Mouse (Mus musculus) cerebellum, adult 2 months (tissue): ENCODE data around the gene Parva. TPM values are rescaled to one million over a fixed set of nuclear protein-coding genes. Genes with fewer than 3 reads are reported as not detected.

Experiments
- DNase-seq, 2 experiments: peaks; one replicate each; pipeline ENCODE4 v3.0.0; 2021
- H3K27ac ChIP-seq: fragments of 200-500 bp; 2 replicates; pipeline ENCODE4 v1.5.1; 2012; ENCODE audit warnings: low read length, control low read depth, inconsistent platforms; ENCODE audit not compliant: insufficient read depth
- H3K27me3 ChIP-seq: fragments of 200-500 bp; 2 replicates; pipeline ENCODE4 v1.6.1; 2012; ENCODE audit warnings: inconsistent platforms, mild to moderate bottlenecking, low read length, moderate library complexity; ENCODE audit not compliant: control insufficient read depth, insufficient read depth
- H3K4me1 ChIP-seq: fragments of 200-500 bp; 2 replicates; pipeline ENCODE4 v1.6.1; 2011; ENCODE audit warnings: low read length; ENCODE audit not compliant: control insufficient read depth, insufficient read depth
- H3K4me3 ChIP-seq: fragments of 200-500 bp; replicated peaks from 2 replicates; pipeline ENCODE3; 2011; ENCODE audit warnings: mild to moderate bottlenecking, low read depth, low read length, control low read depth; ENCODE audit not compliant: insufficient read depth
- CTCF ChIP-seq: fragments of 200-500 bp; IDR thresholded peaks from 2 replicates; pipeline ENCODE4 v1.5.1; 2011; ENCODE audit warnings: low read depth, mild to moderate bottlenecking, control low read depth, low read length, moderate library complexity, borderline replicate concordance; ENCODE audit not compliant: insufficient read depth
- POLR2A ChIP-seq: fragments of 200-500 bp; IDR thresholded peaks from 2 replicates; pipeline ENCODE4 v1.6.1; 2011; ENCODE audit warnings: low read length, control low read depth, borderline replicate concordance; ENCODE audit not compliant: insufficient read depth
- WGBS: fragments of 180-500 bp; shearing (Covaris S2); methylation state at CpG from one replicate; pipeline ENCODE4 v1.1.7; 2018; 5-methylcytosine and 5-hydroxymethylcytosine counted together
- polyA plus RNA-seq: library from polyadenylated mRNA; depleted of rRNA; stranded (reverse); fragments of >200 nt; gene quantifications from 2 replicates; pipeline ENCODE4 v1.2.3, GENCODE M21; 2012

Parva gene
- polyA plus RNA-seq, 1 experiment = 67.5 TPM

- no peak for DNase-seq
- H3K27ac ChIP-seq = no peak overlapping the region
- peaks cover 3% of the 10 kb centered on the region; the same call in 1 of the 2 replicates for H3K4me1 ChIP-seq
- H3K4me3 ChIP-seq = no peak overlapping the region
- no peak for TF ChIP-seq POLR2A
- no peak for TF ChIP-seq CTCF
- 53% methylated on average over 11 of the region's 11 CpGs for WGBS
- H3K27me3 ChIP-seq = no peaks in the 10 kb centered on the region
Observed at GRCm38 (mm10) chr7:112390252-112390936, 36.9 kb upstream of the Parva start.

DNA sequence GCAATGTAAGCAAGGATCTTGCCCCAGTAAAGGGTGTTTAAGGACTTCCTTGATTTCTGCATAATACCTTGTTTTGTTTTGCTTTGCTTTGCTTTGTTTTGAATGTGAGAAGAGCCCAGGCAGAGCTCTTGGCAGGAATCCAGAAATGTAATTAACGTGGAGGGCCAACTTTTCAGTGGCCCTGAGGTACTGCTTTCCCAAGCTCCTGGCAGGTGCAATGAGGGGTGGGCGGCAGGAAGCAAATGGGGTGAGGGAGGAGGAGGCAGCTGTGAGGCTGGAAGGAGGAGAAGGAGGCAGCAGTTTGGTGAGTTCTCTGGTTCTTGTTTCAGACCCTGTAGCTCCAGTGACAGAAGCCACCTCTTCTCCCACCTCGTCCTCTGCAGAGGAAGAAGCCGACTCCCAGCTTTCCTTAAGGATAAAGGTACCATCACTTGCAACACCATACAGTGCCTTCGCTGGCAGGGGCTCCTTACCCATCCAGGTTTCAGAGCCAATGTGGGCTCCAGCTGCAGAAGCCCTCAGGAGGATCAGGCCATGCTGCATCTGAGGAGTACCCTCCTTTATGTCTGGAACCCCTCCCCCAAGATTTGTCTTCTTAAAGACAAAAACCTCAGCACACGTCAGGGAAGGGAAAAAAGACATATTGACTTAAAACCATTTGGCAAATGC is 36.2 kb upstream of the Parva start:
- no peaks in the 10 kb centered on the region for H3K27me3 ChIP-seq
- H3K4me3 ChIP-seq = no peak overlapping the region
- no peak for DNase-seq
- 45% methylated on average over 6 of the region's 6 CpGs for WGBS
- TF ChIP-seq POLR2A (no peak), CTCF (no peak)
- peaks cover 3% of the 10 kb centered on the region; the same call in 1 of the 2 replicates for H3K4me1 ChIP-seq
- H3K27ac ChIP-seq = no peak overlapping the region

GRCm38 (mm10) chr7:112397786-112398185 is 29.5 kb upstream of the Parva start:
- no peak for DNase-seq
- no peaks in the 10 kb centered on the region for H3K27me3 ChIP-seq
- H3K4me3 ChIP-seq = no peak overlapping the region
- 92% methylated on average over 3 of the region's 3 CpGs for WGBS
- no peak overlapping the region for H3K27ac ChIP-seq
- TF ChIP-seq POLR2A (no peak), CTCF (no peak)
- no peaks in the 10 kb centered on the region for H3K4me1 ChIP-seq

DNA sequence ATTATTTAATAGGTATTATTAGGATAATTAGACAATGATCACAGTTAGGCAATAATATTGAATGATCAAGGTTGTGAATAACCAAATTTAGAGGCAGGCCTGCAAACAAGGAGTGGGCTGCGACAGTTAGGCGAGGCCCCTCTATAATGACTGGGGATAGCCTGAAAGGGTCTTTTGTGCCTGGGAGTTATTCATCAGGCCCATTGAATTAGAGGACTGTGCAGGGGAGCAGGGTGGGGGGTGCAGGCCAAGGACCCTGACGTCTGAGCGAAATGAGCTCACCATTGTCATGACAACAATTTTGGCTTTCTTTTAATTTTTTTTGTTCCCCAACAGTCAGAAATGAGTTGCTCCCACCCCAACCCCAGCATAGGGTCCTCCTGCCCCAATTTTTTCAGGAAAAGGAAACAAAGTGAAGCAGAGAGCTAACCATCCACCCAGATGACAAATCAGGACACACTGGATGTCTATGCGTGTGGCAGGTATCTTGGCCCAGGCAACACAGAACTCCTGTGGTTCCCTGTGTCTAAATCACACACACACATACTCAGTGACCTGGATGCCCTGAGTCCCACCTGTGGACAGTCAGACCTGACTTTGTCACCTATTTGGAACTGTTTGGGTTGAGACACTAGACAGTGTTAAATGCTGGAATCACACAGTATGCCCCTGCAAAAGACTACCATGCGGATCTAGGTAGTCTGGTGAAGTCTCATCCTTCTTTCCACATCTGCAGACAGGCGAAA is 27.7 kb upstream of the Parva start:
- Histone ChIP-seq H3K4me3 (no peak overlapping the region), H3K27me3 (no peaks in the 10 kb centered on the region), H3K4me1 (no peaks in the 10 kb centered on the region), H3K27ac (no peak overlapping the region)
- TF ChIP-seq CTCF = no peak
- no peak for TF ChIP-seq POLR2A
- no peak for DNase-seq
- WGBS = 81% methylated on average over 7 of the region's 7 CpGs

DNA sequence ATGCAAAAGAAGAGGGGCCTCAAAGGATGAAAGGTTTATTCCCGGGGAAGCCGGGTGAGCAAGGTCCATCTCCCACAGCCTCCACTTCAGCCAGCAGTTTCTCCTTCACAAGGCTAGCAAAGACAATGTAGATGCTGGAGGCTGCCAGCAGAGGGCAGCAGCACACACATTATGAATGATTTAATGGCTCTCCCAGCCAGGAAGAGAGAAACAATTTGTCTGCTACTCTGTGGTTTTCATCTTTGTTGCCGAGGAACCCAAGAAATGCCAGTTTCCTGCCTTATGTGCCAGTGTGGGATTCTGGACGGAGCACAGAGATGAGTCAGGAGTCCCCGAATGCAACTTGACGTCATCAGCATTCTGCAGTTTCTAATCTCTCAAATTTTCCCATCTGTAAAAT is 27.1 kb upstream of the Parva start:
- 34% methylated on average over 6 of the region's 6 CpGs for WGBS
- TF ChIP-seq CTCF = peak; percentile 88
- no peak for TF ChIP-seq POLR2A
- H3K4me3 ChIP-seq = no peak overlapping the region
- no peak overlapping the region for H3K27ac ChIP-seq
- no peaks in the 10 kb centered on the region for H3K27me3 ChIP-seq
- peak; percentile 68 to 77 for DNase-seq
- peaks cover 3% of the 10 kb centered on the region for H3K4me1 ChIP-seq

DNA sequence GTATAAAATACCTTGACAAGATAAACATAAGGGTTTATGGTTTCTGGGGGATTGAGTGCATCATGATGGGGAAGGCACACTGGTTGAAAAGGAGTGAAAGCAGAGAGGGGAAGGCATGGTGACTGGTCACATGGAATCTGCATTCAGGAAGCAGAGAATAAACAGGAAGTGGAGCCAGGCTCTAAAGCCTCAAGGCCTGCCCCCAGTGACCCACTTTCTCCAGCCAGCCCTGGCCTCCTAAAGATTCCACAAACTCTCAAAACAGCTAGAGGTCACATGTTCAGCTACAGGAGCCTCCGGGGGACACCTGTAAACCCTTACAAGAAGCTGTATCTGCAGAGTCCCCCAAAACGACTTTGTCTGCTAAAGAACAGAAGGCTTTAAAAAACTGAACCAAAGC is 22.2 kb upstream of the Parva start:
- H3K27ac ChIP-seq = no peak overlapping the region
- TF ChIP-seq POLR2A = no peak
- TF ChIP-seq CTCF = no peak
- H3K27me3 ChIP-seq = no peaks in the 10 kb centered on the region
- no peak for DNase-seq
- peaks cover 10% of the 10 kb centered on the region for H3K4me1 ChIP-seq
- no peak overlapping the region for H3K4me3 ChIP-seq
- WGBS = 80% methylated on average over 2 of the region's 2 CpGs

DNA sequence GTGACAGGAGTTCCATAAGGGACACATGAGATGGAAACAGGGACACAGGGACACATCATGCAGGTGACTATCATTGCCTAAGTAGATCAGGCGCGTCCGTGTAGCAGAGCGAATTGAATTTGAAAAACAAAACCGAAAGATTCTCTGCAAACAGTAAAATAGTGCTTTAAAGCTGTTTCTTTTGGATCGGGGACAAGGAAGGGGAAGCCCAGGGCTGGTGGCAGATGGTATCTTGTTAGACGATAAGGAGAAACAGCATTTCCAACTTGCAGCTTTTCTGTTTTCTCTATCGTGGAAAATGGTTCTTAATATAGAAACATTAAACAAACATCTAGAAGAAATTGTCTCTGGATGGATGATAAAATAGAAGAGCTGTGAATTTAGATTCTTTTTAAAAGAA is 21.7 kb upstream of the Parva start:
- H3K4me3 ChIP-seq = no peak overlapping the region
- no peak overlapping the region for H3K27ac ChIP-seq
- H3K27me3 ChIP-seq = no peaks in the 10 kb centered on the region
- no peak for TF ChIP-seq POLR2A
- TF ChIP-seq CTCF = no peak
- peak in 1 of 2 experiments; percentile 29 for DNase-seq
- 20% methylated on average over 8 of the region's 8 CpGs for WGBS
- H3K4me1 ChIP-seq = peaks cover 10% of the 10 kb centered on the region

DNA sequence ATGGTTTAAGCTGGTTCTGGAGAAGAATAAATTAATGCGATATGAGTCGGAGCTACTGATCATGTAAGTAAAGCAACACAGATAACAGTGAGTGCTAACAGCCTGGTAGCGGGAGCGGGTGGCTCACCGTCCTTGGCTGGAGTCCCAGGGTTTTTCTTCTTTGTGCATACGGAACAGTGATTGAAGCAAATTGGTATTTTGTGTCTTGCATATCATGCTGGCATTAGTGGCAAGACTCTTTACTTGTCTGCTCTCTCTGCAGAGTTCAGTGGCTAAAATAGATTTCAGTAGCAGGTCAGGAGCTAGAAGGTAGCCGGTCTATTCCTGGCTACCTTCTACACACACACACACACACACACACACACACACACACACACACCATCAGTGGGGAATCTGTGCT is 19.7 kb upstream of the Parva start:
- TF ChIP-seq POLR2A = no peak
- no peak for TF ChIP-seq CTCF
- no peak overlapping the region for H3K4me3 ChIP-seq
- H3K4me1 ChIP-seq = peaks cover 10% of the 10 kb centered on the region
- no peak overlapping the region for H3K27ac ChIP-seq
- WGBS = 28% methylated on average over 7 of the region's 7 CpGs
- peak in 1 of 2 experiments; percentile 42 for DNase-seq
- no peaks in the 10 kb centered on the region for H3K27me3 ChIP-seq
